In genomic region chr6:68102481-68102880, GRCm38 (mm10) we compare ENCODE assay signal across 20 mouse cellular contexts.
A peak's percentile ranks its signal among the peaks of the same experiment; 100 is the strongest.
DNase-seq lines count a peak whose midpoint lies in the region; ATAC-seq and TF ChIP-seq lines count a peak whose summit lies in the region.
"Had no signal": no experiment of that assay in that cellular context is flagged by ENCODE, and none has a peak within 500 bp of the region (broad histone marks: within the 10 kb centered on the region; RNA-seq: fewer than 3 reads in every experiment).

No protein-coding gene starts in this region.

- H3K36me3 ChIP-seq in kidney, postnatal 0 days (ENCODE audit: insufficient read depth, low read length): no peaks in the 10 kb centered on the region
- H3K36me3 ChIP-seq in midbrain, embryonic 14.5 days (ENCODE audit: control insufficient read depth, insufficient read depth, low read length): no peaks in the 10 kb centered on the region
- no peaks in the 10 kb centered on the region for H3K36me3 ChIP-seq in midbrain, embryonic 11.5 days (ENCODE audit: control insufficient read depth, insufficient read depth, low read length)
- no peaks in the 10 kb centered on the region for H3K36me3 ChIP-seq in hindbrain, embryonic 10.5 days
- H3K36me3 ChIP-seq: G1E; hindbrain, embryonic 13.5 days; kidney, embryonic 15.5 days; limb, embryonic 15.5 days; lung, embryonic 15.5 days; neural tube, embryonic 12.5 days had no signal

- H3K9ac ChIP-seq in kidney, postnatal 0 days (ENCODE audit: low read depth, low read length): no peak overlapping the region
- H3K9ac ChIP-seq in midbrain, embryonic 14.5 days (replicated peaks; ENCODE audit: low read length): no peak overlapping the region
- no peak overlapping the region for H3K9ac ChIP-seq in midbrain, embryonic 11.5 days (ENCODE audit: low read length)
- H3K9ac ChIP-seq: forebrain, embryonic 13.5 days; hindbrain, embryonic 13.5 days; kidney, embryonic 15.5 days; limb, embryonic 15.5 days; lung, embryonic 15.5 days; neural tube, embryonic 12.5 days had no signal

- no peak overlapping the region for H3K27ac ChIP-seq in kidney, postnatal 0 days
- no peak overlapping the region for H3K27ac ChIP-seq in midbrain, embryonic 14.5 days (replicated peaks; ENCODE audit: low read depth, low read length)
- H3K27ac ChIP-seq in midbrain, embryonic 11.5 days (ENCODE audit: low read depth, low read length): no peak overlapping the region
- H3K27ac ChIP-seq in hindbrain, embryonic 10.5 days: no peak overlapping the region
- H3K27ac ChIP-seq: forebrain, embryonic 13.5 days; hindbrain, embryonic 13.5 days; kidney, embryonic 15.5 days; limb, embryonic 15.5 days; lung, embryonic 15.5 days; neural tube, embryonic 12.5 days; stomach, postnatal 0 days had no signal

- TF ChIP-seq CTCF in kidney, postnatal 0 days (IDR thresholded peaks at IDR 0.05; ENCODE audit: low read depth): peak; percentile 17; the same call in 1 of the 2 replicates

- no peaks in the 10 kb centered on the region for H3K9me3 ChIP-seq in kidney, postnatal 0 days (replicated peaks; ENCODE audit: low read length)
- H3K9me3 ChIP-seq in midbrain, embryonic 14.5 days (ENCODE audit: control insufficient read depth, low read length): no peaks in the 10 kb centered on the region
- H3K9me3 ChIP-seq in midbrain, embryonic 11.5 days (ENCODE audit: control insufficient read depth, low read length): no peaks in the 10 kb centered on the region
- H3K9me3 ChIP-seq in hindbrain, embryonic 10.5 days: no peaks in the 10 kb centered on the region
- H3K9me3 ChIP-seq: forebrain, embryonic 13.5 days; hindbrain, embryonic 13.5 days; kidney, embryonic 15.5 days; limb, embryonic 15.5 days; lung, embryonic 15.5 days; neural tube, embryonic 12.5 days had no signal

- ATAC-seq in kidney, postnatal 0 days (replicated peaks; ENCODE audit: low FRiP score, low read depth): no peak
- peak; percentile 40; the same call in 1 of the 2 replicates for ATAC-seq in midbrain, embryonic 14.5 days (ENCODE audit: low FRiP score, low TSS enrichment)
- no peak for ATAC-seq in midbrain, embryonic 11.5 days (ENCODE audit: low FRiP score)
- ATAC-seq: forebrain, embryonic 13.5 days had no signal

- no peaks in the 10 kb centered on the region for H3K4me1 ChIP-seq in kidney, postnatal 0 days (replicated peaks; ENCODE audit: insufficient read depth, low read length)
- no peaks in the 10 kb centered on the region for H3K4me1 ChIP-seq in midbrain, embryonic 14.5 days (ENCODE audit: control insufficient read depth, insufficient read depth, low read length)
- no peaks in the 10 kb centered on the region for H3K4me1 ChIP-seq in midbrain, embryonic 11.5 days (ENCODE audit: control insufficient read depth, insufficient read depth, low read length)
- no peaks in the 10 kb centered on the region for H3K4me1 ChIP-seq in hindbrain, embryonic 10.5 days (replicated peaks)
- H3K4me1 ChIP-seq: forebrain, embryonic 13.5 days; hindbrain, embryonic 13.5 days; kidney, embryonic 15.5 days; limb, embryonic 15.5 days; lung, embryonic 15.5 days; neural tube, embryonic 12.5 days had no signal

- no peak overlapping the region for H3K4me2 ChIP-seq in kidney, postnatal 0 days (ENCODE audit: low read length)
- no peak overlapping the region for H3K4me2 ChIP-seq in midbrain, embryonic 14.5 days (ENCODE audit: low read length)
- no peak overlapping the region for H3K4me2 ChIP-seq in midbrain, embryonic 11.5 days
- H3K4me2 ChIP-seq: forebrain, embryonic 13.5 days; hindbrain, embryonic 13.5 days; kidney, embryonic 15.5 days; limb, embryonic 15.5 days; lung, embryonic 15.5 days; neural tube, embryonic 12.5 days had no signal

- H3K4me3 ChIP-seq in kidney, postnatal 0 days (replicated peaks; ENCODE audit: low read depth, low read length): no peak overlapping the region
- H3K4me3 ChIP-seq in midbrain, embryonic 14.5 days (replicated peaks; ENCODE audit: low read depth, low read length): no peak overlapping the region
- H3K4me3 ChIP-seq in midbrain, embryonic 11.5 days (ENCODE audit: low read depth, low read length): no peak overlapping the region
- no peak overlapping the region for H3K4me3 ChIP-seq in hindbrain, embryonic 10.5 days
- H3K4me3 ChIP-seq: forebrain, embryonic 13.5 days; hindbrain, embryonic 13.5 days; kidney, embryonic 15.5 days; limb, embryonic 15.5 days; lung, embryonic 15.5 days; neural tube, embryonic 12.5 days had no signal

- no peak for DNase-seq in kidney, postnatal 0 days (ENCODE audit: low spot score)
- DNase-seq in kidney, postnatal 25 days: no peak
- no peak for DNase-seq in midbrain, embryonic 14.5 days
- no peak for DNase-seq in midbrain, embryonic 11.5 days (ENCODE audit: low spot score, missing footprints)
- DNase-seq in R1 (ENCODE audit: low read depth, low spot score): peak; percentile 3
- peak; percentile 45 to 74 for DNase-seq in spleen, postnatal 4 days (ENCODE audit: low spot score in 2 of 2)
- DNase-seq in hindbrain, embryonic 10.5 days (ENCODE audit: low spot score): no peak
- no peak for DNase-seq in cerebellum, adult 18-20 months
- DNase-seq: cerebellum, postnatal 14 days; embryo, embryonic 11 days; gastrocnemius, postnatal 25 days; thymus, postnatal 36 days had no signal

- H3K27me3 ChIP-seq in kidney, postnatal 0 days (ENCODE audit: insufficient read depth, low read length): no peaks in the 10 kb centered on the region
- no peaks in the 10 kb centered on the region for H3K27me3 ChIP-seq in midbrain, embryonic 14.5 days (ENCODE audit: control insufficient read depth, insufficient read depth, low read length)
- no peaks in the 10 kb centered on the region for H3K27me3 ChIP-seq in midbrain, embryonic 11.5 days (ENCODE audit: control insufficient read depth, insufficient read depth, low read length)
- H3K27me3 ChIP-seq in hindbrain, embryonic 10.5 days (ENCODE audit: insufficient read depth, poor library complexity, severe bottlenecking): no peaks in the 10 kb centered on the region
- H3K27me3 ChIP-seq: forebrain, embryonic 13.5 days; hindbrain, embryonic 13.5 days; kidney, embryonic 15.5 days; limb, embryonic 15.5 days; lung, embryonic 15.5 days; neural tube, embryonic 12.5 days had no signal

Comparison
In these comparisons a context has a peak if more than half of its experiments do, and no peak if none do; other contexts are left out.
1. DNase-seq: peak in R1 (single experiment) and spleen, postnatal 4 days (2 of 2); none in kidney, postnatal 0 days (single experiment), kidney, postnatal 25 days (0 of 2), midbrain, embryonic 14.5 days (single experiment), midbrain, embryonic 11.5 days (single experiment), hindbrain, embryonic 10.5 days (single experiment) and cerebellum, adult 18-20 months (0 of 2).